Mouse (Mus musculus) myocyte (in vitro differentiated cells): ENCODE data around the gene Klhl41. TPM values are rescaled to one million over a fixed set of nuclear protein-coding genes. Genes with fewer than 3 reads are reported as not detected.

Experiments
- H3K27me3 ChIP-seq: one replicate; pipeline ENCODE4 v1.6.1; 2011; ENCODE audit not compliant: control insufficient read depth, insufficient read depth, insufficient read length
- H3K36me3 ChIP-seq: one replicate; pipeline ENCODE4 v1.6.1; 2011; ENCODE audit not compliant: control insufficient read depth, insufficient read depth
- H3K4me2 ChIP-seq: one replicate; pipeline ENCODE4 v1.6.1; 2011; ENCODE audit warnings: low read depth, control low read depth
- H3K4me3 ChIP-seq: one replicate; pipeline ENCODE4 v1.5.1; 2011; ENCODE audit warnings: mild to moderate bottlenecking, control low read depth, moderate library complexity
- H3K79me2 ChIP-seq: one replicate; pipeline ENCODE4 v1.6.1; 2011; ENCODE audit not compliant: control insufficient read depth, insufficient read depth
- H3ac ChIP-seq: one replicate; pipeline ENCODE4 v1.6.1; 2011; ENCODE audit not compliant: control insufficient read depth, insufficient read length
- CEBPB ChIP-seq: IDR thresholded peaks from 2 replicates; pipeline ENCODE4 v1.6.1; 2011; ENCODE audit warnings: mild to moderate bottlenecking, moderate library complexity; ENCODE audit not compliant: poor library complexity, insufficient read depth, severe bottlenecking
- E2F4 ChIP-seq: IDR thresholded peaks from one replicate; pipeline ENCODE4 v1.6.1; 2011; ENCODE audit warnings: mild to moderate bottlenecking, control low read depth, moderate library complexity; ENCODE audit not compliant: insufficient read depth
- MAX ChIP-seq: IDR thresholded peaks from one replicate; pipeline ENCODE4 v1.6.1; 2011; ENCODE audit warnings: low read depth, mild to moderate bottlenecking, control low read depth
- MYOD1 ChIP-seq, 3 experiments: IDR thresholded peaks; one replicate each; pipeline ENCODE4 v1.6.1; 2011; ENCODE audit warnings: control low read depth in 2 of 3, low read depth in 2 of 3, mild to moderate bottlenecking in 2 of 3, moderate library complexity in 1 of 3; ENCODE audit not compliant: insufficient read length in 2 of 3, control insufficient read depth in 1 of 3
- MYOG ChIP-seq, 3 experiments: IDR thresholded peaks; one replicate each; pipeline ENCODE4 v1.6.1; 2011; ENCODE audit warnings: control low read depth in 2 of 3, low read depth in 2 of 3, mild to moderate bottlenecking in 2 of 3; ENCODE audit not compliant: insufficient read length in 2 of 3, control insufficient read depth in 1 of 3, insufficient read depth in 1 of 3
- POLR2A ChIP-seq: IDR thresholded peaks from one replicate; pipeline ENCODE4 v1.6.1; 2011; ENCODE audit warnings: low read depth, mild to moderate bottlenecking, control low read depth, moderate library complexity; ENCODE audit not compliant: insufficient read length
- POLR2AphosphoS2 ChIP-seq: IDR thresholded peaks from one replicate; pipeline ENCODE4 v1.6.1; 2011; ENCODE audit warnings: low read depth, control low read depth; ENCODE audit not compliant: insufficient read length
- REST ChIP-seq: IDR thresholded peaks from one replicate; pipeline ENCODE4 v1.6.1; 2011; ENCODE audit warnings: mild to moderate bottlenecking, control low read depth, moderate library complexity; ENCODE audit not compliant: insufficient read depth, insufficient read length
- SRF ChIP-seq: IDR thresholded peaks from one replicate; pipeline ENCODE4 v1.6.1; 2011; ENCODE audit warnings: low read depth; ENCODE audit not compliant: control insufficient read depth, insufficient read length
- TCF12 ChIP-seq: IDR thresholded peaks from one replicate; pipeline ENCODE4 v1.6.1; 2011; ENCODE audit warnings: mild to moderate bottlenecking, control low read depth; ENCODE audit not compliant: poor library complexity, insufficient read depth, severe bottlenecking
- TCF3 ChIP-seq: IDR thresholded peaks from one replicate; pipeline ENCODE4 v1.6.1; 2011; ENCODE audit warnings: low read depth, control low read depth; ENCODE audit not compliant: insufficient read length
- USF1 ChIP-seq: IDR thresholded peaks from one replicate; pipeline ENCODE4 v1.6.1; 2011; ENCODE audit warnings: low read depth, mild to moderate bottlenecking, control low read depth, moderate library complexity
- polyA plus RNA-seq: library from polyadenylated mRNA; unstranded; fragments of >200 nt; fragmentation: generic; extraction: Trizol; gene quantifications from one replicate; pipeline ENCODE4 v1.2.1, GENCODE M21; 2012; ENCODE audit warnings: missing spikeins

The Klhl41 gene
- polyA plus RNA-seq, 1 experiment = 184 TPM

DNA sequence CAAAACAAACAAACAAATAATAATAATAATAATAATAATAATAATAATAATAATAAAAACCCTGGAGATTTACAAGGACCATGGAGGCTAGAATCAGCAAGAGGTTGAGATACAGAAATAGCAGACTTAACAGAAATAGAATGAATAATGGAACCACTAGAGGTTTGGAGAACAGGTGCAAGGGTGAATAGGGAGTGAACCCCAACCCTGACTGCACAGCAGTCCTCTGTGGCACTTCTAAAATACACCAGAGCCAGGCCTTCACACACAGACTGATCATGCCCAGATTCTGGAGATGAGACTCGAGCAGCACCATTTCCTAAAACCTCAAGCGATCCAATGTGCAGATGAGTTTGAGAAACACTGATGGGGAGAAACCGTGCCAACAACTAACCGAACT lies 12.0 kb downstream of the Klhl41 start:
- H3K4me3 ChIP-seq = no peak overlapping the region
- H3K79me2 ChIP-seq = no peaks in the 10 kb centered on the region
- no peak overlapping the region for H3ac ChIP-seq
- H3K4me2 ChIP-seq = peak overlapping the region; percentile 44
- TF ChIP-seq REST (no peak), TCF3 (no peak), USF1 (no peak), MYOG (IDR thresholded peaks at IDR 0.05; ENCODE audit: control insufficient read depth in 1 of 3, insufficient read depth in 1 of 3, insufficient read length in 2 of 3, low read depth in 2 of 3) (peak in 2 of 3 experiments; percentile 51 to 70), E2F4 (no peak), MYOD1 (IDR thresholded peaks at IDR 0.05; ENCODE audit: control insufficient read depth in 1 of 3, insufficient read length in 2 of 3, low read depth in 2 of 3) (peak; percentile 27 to 73 (median 43)), POLR2AphosphoS2 (no peak), SRF (no peak), CEBPB (no peak), POLR2A (no peak), MAX (no peak), TCF12 (no peak)
- no peaks in the 10 kb centered on the region for H3K27me3 ChIP-seq
- H3K36me3 ChIP-seq = peaks cover 5% of the 10 kb centered on the region

- TF ChIP-seq MAX (no peak), MYOG (IDR thresholded peaks at IDR 0.05; ENCODE audit: control insufficient read depth in 1 of 3, insufficient read depth in 1 of 3, insufficient read length in 2 of 3, low read depth in 2 of 3) (peak in 1 of 3 experiments; percentile 11), TCF3 (no peak), MYOD1 (IDR thresholded peaks at IDR 0.05; ENCODE audit: control insufficient read depth in 1 of 3, insufficient read length in 2 of 3, low read depth in 2 of 3) (peak in 1 of 3 experiments; percentile 57), POLR2AphosphoS2 (no peak), POLR2A (no peak), SRF (no peak), E2F4 (no peak), REST (no peak), CEBPB (no peak), TCF12 (no peak)
- no peaks in the 10 kb centered on the region for H3K79me2 ChIP-seq
These were observed 13.3 kb downstream of the Klhl41 start for GRCm38 (mm10) chr2:69683036-69683805.

GRCm38 (mm10) chr2:69684488-69684887 lies 14.6 kb downstream of the Klhl41 start:
- no peaks in the 10 kb centered on the region for H3K79me2 ChIP-seq
- peaks cover 4% of the 10 kb centered on the region for H3K36me3 ChIP-seq
- H3K4me2 ChIP-seq = no peak overlapping the region
- H3K27me3 ChIP-seq = no peaks in the 10 kb centered on the region
- H3ac ChIP-seq = no peak overlapping the region
- no peak overlapping the region for H3K4me3 ChIP-seq
- 0 out of 2 replicates have a peak, but pooled peaks have one; percentile 2 for TF ChIP-seq CEBPB
- TF ChIP-seq MAX = no peak
- peak in 2 of 3 experiments; percentile 71 to 75 for TF ChIP-seq MYOG (IDR thresholded peaks at IDR 0.05; ENCODE audit: control insufficient read depth in 1 of 3, insufficient read depth in 1 of 3, insufficient read length in 2 of 3, low read depth in 2 of 3)
- TF ChIP-seq POLR2AphosphoS2 = no peak
- no peak for TF ChIP-seq TCF3
- TF ChIP-seq TCF12 = peak; percentile 66
- no peak for TF ChIP-seq E2F4
- no peak for TF ChIP-seq REST
- TF ChIP-seq MYOD1 (IDR thresholded peaks at IDR 0.05; ENCODE audit: control insufficient read depth in 1 of 3, insufficient read length in 2 of 3, low read depth in 2 of 3) = peak; percentile 20 to 81 (median 79)
- TF ChIP-seq POLR2A = no peak
- TF ChIP-seq USF1 = no peak
- TF ChIP-seq SRF = no peak

More at GRCm38 (mm10) chr2:69683036-69683805, 13.3 kb downstream of the Klhl41 start:
- Histone ChIP-seq H3K4me3 (no peak overlapping the region), H3K36me3 (peaks cover 5% of the 10 kb centered on the region), H3K27me3 (no peaks in the 10 kb centered on the region), H3ac (no peak overlapping the region), H3K4me2 (peak overlapping the region; percentile 44)

- TF ChIP-seq POLR2AphosphoS2 (no peak), CEBPB (no peak), TCF3 (no peak), MYOD1 (IDR thresholded peaks at IDR 0.05; ENCODE audit: control insufficient read depth in 1 of 3, insufficient read length in 2 of 3, low read depth in 2 of 3) (no peak), TCF12 (no peak), MAX (no peak), REST (no peak)
- H3K27me3 ChIP-seq = no peaks in the 10 kb centered on the region
- H3K4me2 ChIP-seq = no peak overlapping the region
- H3K4me3 ChIP-seq = no peak overlapping the region
- no peak overlapping the region for H3ac ChIP-seq
- no peaks in the 10 kb centered on the region for H3K79me2 ChIP-seq
- peaks cover 10% of the 10 kb centered on the region for H3K36me3 ChIP-seq
These were observed 20.3 kb downstream of the Klhl41 start for GRCm38 (mm10) chr2:69690214-69690613.

DNA sequence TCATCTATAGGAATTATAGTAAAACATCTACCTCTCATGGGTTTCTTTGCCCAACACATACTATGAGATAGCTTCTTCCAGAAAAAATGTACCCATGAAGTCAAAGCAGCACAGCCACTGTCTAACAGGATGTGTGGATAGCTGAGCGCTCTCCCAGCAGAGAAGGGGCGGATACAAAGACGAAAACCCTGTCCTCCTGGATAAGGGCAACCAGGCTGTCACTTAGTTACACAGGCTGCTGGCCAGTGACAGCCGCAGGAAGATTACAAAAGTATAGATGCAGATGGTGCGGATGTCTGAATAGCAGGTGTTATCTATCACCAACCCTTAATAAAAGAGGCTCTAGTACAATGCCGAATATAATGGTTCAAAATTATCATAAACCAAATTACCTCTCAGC lies 20.9 kb downstream of the Klhl41 start:
- H3K4me3 ChIP-seq = no peak overlapping the region
- TF ChIP-seq CEBPB (no peak), TCF3 (no peak), MAX (no peak), MYOG (IDR thresholded peaks at IDR 0.05; ENCODE audit: control insufficient read depth in 1 of 3, insufficient read depth in 1 of 3, insufficient read length in 2 of 3, low read depth in 2 of 3) (no peak), USF1 (no peak), POLR2AphosphoS2 (no peak), TCF12 (no peak), SRF (no peak), MYOD1 (IDR thresholded peaks at IDR 0.05; ENCODE audit: control insufficient read depth in 1 of 3, insufficient read length in 2 of 3, low read depth in 2 of 3) (no peak), REST (no peak), POLR2A (no peak), E2F4 (no peak)
- H3K36me3 ChIP-seq = peaks cover 10% of the 10 kb centered on the region
- no peaks in the 10 kb centered on the region for H3K79me2 ChIP-seq
- no peak overlapping the region for H3ac ChIP-seq
- H3K4me2 ChIP-seq = no peak overlapping the region
- no peaks in the 10 kb centered on the region for H3K27me3 ChIP-seq
